Mouse (Mus musculus) intestine, embryonic 14.5 days (tissue): ENCODE measurements at regions not wholly inside any gene's neighbourhood (a gene's known extent, or its start where the extent isn't known, plus 50 kb on each side); places are given as distances from the start of the nearest gene placed in this dataset.

Experiments
- ATAC-seq: fragments of 200-750 bp; cut with Nextera tagmentation; replicated peaks from 2 replicates; pipeline ENCODE4 v1.8.0; 2017; ENCODE audit warnings: low read depth, moderate number of reproducible peaks, moderate TSS enrichment, moderate library complexity; ENCODE audit not compliant: low FRiP score, low TSS enrichment
- DNase-seq: peaks from one replicate; pipeline ENCODE4 v3.0.0-alpha.2; 2018; ENCODE audit warnings: low spot score
- H3K27ac ChIP-seq: fragments of 300-500 bp; sonication (generic); 2 replicates; pipeline ENCODE4 v1.5.1; 2014; ENCODE audit warnings: low read depth, mild to moderate bottlenecking, control low read depth
- H3K27me3 ChIP-seq: fragments of 300-500 bp; sonication (generic); replicated peaks from 2 replicates; pipeline ENCODE4 v1.6.1; 2014; ENCODE audit warnings: low read length, control low read depth; ENCODE audit not compliant: control insufficient read depth, insufficient read depth
- H3K36me3 ChIP-seq: fragments of 300-500 bp; sonication (generic); 2 replicates; pipeline ENCODE4 v1.6.1; 2014; ENCODE audit warnings: low read length, control low read depth; ENCODE audit not compliant: control insufficient read depth, insufficient read depth
- H3K4me1 ChIP-seq: fragments of 300-500 bp; sonication (generic); replicated peaks from 2 replicates; pipeline ENCODE4 v1.6.1; 2014; ENCODE audit warnings: low read length, control low read depth, mixed read lengths; ENCODE audit not compliant: control insufficient read depth, insufficient read depth
- H3K4me2 ChIP-seq: fragments of 300-500 bp; sonication (generic); 2 replicates; pipeline ENCODE4 v1.6.1; 2014; ENCODE audit warnings: low read length
- H3K4me3 ChIP-seq: fragments of 300-500 bp; sonication (generic); 2 replicates; pipeline ENCODE4 v1.5.1; 2014; ENCODE audit warnings: low read depth, low read length, control low read depth, mixed read lengths
- H3K9ac ChIP-seq: fragments of 300-500 bp; sonication (generic); 2 replicates; pipeline ENCODE4 v1.6.1; 2014; ENCODE audit warnings: mild to moderate bottlenecking, low read length
- H3K9me3 ChIP-seq: fragments of 300-500 bp; sonication (generic); 2 replicates; pipeline ENCODE4 v1.6.1; 2016; ENCODE audit warnings: low read length, control low read depth; ENCODE audit not compliant: control insufficient read depth
- WGBS: fragments of 180-500 bp; shearing (Covaris S2); extraction: QIAGEN DNeasy Blood & Tissue Kit; methylation state at CpG from one replicate; pipeline ENCODE4 v1.1.7; 2014; 5-methylcytosine and 5-hydroxymethylcytosine counted together

DNA sequence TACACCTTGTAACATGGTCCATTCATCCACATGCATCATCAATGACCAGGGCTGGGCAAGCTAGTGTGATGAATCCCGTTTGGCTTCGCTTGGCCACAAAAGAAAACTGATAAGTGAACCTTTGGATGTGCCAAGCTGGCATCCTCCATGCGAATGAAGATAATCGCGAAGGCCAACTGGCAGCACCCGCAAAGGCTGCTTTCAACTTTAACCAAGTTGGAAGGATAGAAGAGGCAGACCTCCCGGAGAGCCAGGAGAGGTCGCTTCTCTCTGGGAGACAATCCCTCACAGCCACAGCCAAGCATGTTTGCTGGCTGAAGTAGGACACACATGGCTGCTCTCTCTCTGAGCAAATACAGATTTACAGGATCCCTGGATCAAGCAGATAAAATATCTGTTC, 173.6 kb upstream of the Fer start:
- no peak overlapping the region for H3K4me3 ChIP-seq
- no peaks in the 10 kb centered on the region for H3K36me3 ChIP-seq
- WGBS: 87% methylated on average over 8 of the region's 8 CpGs
- H3K27me3 ChIP-seq: no peaks in the 10 kb centered on the region
- H3K4me1 ChIP-seq: no peaks in the 10 kb centered on the region
- H3K9ac ChIP-seq: no peak overlapping the region
- H3K9me3 ChIP-seq: no peaks in the 10 kb centered on the region
- H3K27ac ChIP-seq: no peak overlapping the region
- DNase-seq (no peak), ATAC-seq (no peak)
- no peak overlapping the region for H3K4me2 ChIP-seq

DNA sequence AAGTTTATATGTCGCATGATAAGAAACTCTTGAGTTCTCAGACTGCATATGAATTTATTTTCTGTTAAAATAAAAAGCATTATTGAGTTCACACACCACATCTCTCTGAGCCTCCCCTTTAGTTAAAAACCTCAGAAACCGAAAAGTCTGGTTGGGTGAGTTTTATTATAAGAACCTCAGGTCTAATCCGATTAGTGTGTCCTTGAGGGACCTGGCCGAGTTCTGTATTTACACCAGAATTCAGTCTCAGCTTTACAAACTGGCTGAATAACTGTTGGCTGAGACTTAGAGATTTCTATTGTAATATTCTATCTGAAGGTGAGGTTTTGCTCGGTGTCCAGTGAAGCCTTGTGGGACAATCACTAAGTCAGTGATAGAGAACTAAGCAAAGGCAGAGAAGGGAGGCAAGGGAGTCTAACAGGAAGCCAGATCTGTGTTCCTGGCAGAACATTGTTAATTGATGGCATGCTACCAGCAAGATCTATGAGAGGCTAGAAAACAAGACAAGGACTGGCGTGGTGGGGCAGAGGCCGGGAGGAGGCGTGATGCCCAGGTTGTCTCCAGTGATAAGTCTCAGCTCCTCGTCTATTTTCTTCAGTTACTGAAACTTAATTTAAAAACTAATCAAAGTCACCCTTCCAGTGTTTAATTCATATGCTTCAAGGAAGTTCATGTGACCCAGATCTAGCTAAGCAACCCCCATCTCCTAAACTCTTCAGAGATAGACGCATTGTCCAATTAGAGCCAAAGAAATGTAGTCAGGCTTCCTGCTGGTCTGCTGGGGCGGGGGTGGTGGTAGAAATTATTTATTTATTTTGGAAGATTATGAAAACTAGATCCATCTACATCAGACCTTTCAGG, 171.8 kb upstream of the Fer start:
- H3K36me3 ChIP-seq: no peaks in the 10 kb centered on the region
- no peak overlapping the region for H3K4me3 ChIP-seq
- WGBS: 79% methylated on average over 11 of the region's 11 CpGs
- no peak overlapping the region for H3K9ac ChIP-seq
- no peaks in the 10 kb centered on the region for H3K4me1 ChIP-seq
- H3K4me2 ChIP-seq: no peak overlapping the region
- no peak for ATAC-seq
- no peaks in the 10 kb centered on the region for H3K27me3 ChIP-seq
- no peak for DNase-seq
- no peak overlapping the region for H3K27ac ChIP-seq
- no peaks in the 10 kb centered on the region for H3K9me3 ChIP-seq

DNA sequence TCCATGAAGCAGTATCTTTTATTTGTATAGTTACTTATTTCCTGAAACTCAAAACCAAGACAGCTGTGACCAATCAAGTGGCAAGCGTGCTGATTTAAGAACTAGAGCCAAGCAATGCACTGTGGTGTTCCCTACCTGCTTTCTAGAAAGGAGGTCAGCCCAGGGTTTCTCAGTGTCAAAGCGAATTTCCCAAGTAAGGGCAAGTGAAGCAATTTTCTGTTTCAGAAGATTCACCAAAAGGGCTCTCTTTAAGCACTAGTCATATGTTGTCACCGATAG, 171.2 kb upstream of the Fer start:
- no peaks in the 10 kb centered on the region for H3K36me3 ChIP-seq
- ATAC-seq (no peak), DNase-seq (no peak)
- no peak overlapping the region for H3K4me3 ChIP-seq
- H3K4me2 ChIP-seq: no peak overlapping the region
- no peak overlapping the region for H3K9ac ChIP-seq
- 66% methylated on average over 3 of the region's 3 CpGs for WGBS
- no peaks in the 10 kb centered on the region for H3K9me3 ChIP-seq
- no peaks in the 10 kb centered on the region for H3K4me1 ChIP-seq
- no peaks in the 10 kb centered on the region for H3K27me3 ChIP-seq
- H3K27ac ChIP-seq: no peak overlapping the region

DNA sequence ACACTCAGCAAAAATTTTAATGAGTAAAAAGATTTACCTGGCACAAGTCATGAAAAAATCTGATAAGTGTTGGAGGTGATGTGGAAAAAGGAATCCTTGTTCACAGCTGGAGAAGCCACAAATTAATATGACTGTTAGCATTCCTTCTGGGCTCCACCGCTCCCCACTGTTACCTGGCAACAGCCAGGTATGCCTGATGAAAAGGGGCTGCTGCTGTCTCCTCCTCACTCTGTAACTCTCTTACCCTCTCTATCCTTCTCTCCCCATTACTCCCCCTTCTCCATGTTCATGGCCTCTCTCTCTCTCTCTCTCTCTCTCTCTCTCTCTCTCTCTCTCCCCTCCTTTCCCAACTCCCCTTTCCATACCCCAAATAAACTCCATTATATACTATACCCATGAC, 169.6 kb upstream of the Fer start:
- Histone ChIP-seq H3K9ac (no peak overlapping the region), H3K27ac (no peak overlapping the region), H3K36me3 (no peaks in the 10 kb centered on the region), H3K9me3 (no peaks in the 10 kb centered on the region), H3K4me2 (no peak overlapping the region), H3K27me3 (no peaks in the 10 kb centered on the region), H3K4me1 (no peaks in the 10 kb centered on the region), H3K4me3 (no peak overlapping the region)
- DNase-seq (no peak), ATAC-seq (no peak)
- WGBS: 82% methylated on average over 1 of the region's 1 CpGs

DNA sequence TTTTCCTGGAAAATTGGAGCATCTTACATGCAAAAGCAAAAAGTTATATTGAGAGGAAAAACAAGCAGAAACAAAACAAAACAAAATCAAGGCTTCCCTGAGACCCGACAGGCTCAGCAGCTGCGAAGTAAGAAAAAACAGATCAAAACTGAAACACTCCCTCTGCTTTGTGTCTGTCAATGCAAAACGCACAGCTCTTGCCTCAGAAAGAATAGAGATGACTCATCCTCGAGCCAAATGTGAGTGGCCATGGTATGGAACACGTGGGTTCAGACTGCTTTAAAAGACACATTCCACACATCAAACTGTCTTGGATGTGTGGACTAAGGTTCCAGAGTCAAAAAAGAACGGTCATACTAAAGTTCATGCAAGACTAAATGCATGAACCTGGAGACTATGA, 163.3 kb upstream of the Fer start:
- H3K4me2 ChIP-seq: no peak overlapping the region
- no peak overlapping the region for H3K27ac ChIP-seq
- no peak for ATAC-seq
- H3K27me3 ChIP-seq: no peaks in the 10 kb centered on the region
- no peaks in the 10 kb centered on the region for H3K4me1 ChIP-seq
- H3K36me3 ChIP-seq: no peaks in the 10 kb centered on the region
- no peak overlapping the region for H3K9ac ChIP-seq
- H3K9me3 ChIP-seq: no peaks in the 10 kb centered on the region
- no peak for DNase-seq
- H3K4me3 ChIP-seq: no peak overlapping the region
- WGBS: 80% methylated on average over 6 of the region's 6 CpGs

DNA sequence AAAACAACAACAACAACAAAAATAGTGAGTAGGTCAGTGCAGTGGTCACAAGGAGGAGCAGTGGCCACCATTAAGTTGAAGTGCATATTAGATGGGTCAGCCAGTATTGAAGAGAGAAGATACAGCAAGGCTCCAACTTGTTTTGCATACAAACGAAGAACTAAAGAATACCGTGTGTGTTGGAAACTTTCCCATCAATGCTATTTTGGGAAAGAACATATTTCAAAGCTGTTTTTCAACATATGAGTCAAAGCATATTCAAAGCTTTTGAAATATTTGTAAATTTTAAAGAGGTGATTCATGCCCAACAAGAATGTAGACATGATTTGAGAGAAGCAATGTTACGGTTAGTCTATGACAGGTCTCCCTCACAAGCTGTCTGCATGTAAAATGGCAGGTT, 157.9 kb upstream of the Fer start:
- WGBS: 83% methylated on average over 3 of the region's 3 CpGs
- Histone ChIP-seq H3K4me1 (no peaks in the 10 kb centered on the region), H3K4me2 (no peak overlapping the region), H3K4me3 (no peak overlapping the region), H3K27me3 (no peaks in the 10 kb centered on the region), H3K36me3 (no peaks in the 10 kb centered on the region), H3K9ac (no peak overlapping the region), H3K9me3 (no peaks in the 10 kb centered on the region), H3K27ac (no peak overlapping the region)
- DNase-seq (no peak), ATAC-seq (no peak)

DNA sequence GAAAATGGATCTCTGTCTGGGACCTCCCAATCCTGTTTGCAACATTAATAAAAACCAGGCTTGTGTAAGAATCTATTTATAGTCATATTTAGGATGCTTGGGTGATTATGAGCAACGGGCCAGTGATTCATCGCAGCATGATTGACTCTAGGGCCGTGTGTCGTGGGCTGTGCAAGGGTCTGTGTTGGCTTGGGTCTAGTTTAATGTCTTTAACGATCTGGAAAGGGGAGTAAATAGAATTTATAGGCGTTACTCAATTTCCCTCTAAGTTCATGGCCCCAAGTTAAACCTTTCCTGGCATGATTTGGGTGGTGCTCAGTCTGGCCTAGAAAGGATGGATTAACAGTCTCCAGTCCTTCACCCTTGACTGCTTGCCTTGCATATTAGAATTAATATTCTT, 149.9 kb upstream of the Fer start:
- no peaks in the 10 kb centered on the region for H3K27me3 ChIP-seq
- DNase-seq: no peak
- WGBS: 62% methylated on average over 6 of the region's 6 CpGs
- no peak overlapping the region for H3K27ac ChIP-seq
- no peak overlapping the region for H3K4me3 ChIP-seq
- no peaks in the 10 kb centered on the region for H3K4me1 ChIP-seq
- ATAC-seq: no peak
- H3K36me3 ChIP-seq: no peaks in the 10 kb centered on the region
- no peak overlapping the region for H3K4me2 ChIP-seq
- no peak overlapping the region for H3K9ac ChIP-seq
- no peaks in the 10 kb centered on the region for H3K9me3 ChIP-seq

DNA sequence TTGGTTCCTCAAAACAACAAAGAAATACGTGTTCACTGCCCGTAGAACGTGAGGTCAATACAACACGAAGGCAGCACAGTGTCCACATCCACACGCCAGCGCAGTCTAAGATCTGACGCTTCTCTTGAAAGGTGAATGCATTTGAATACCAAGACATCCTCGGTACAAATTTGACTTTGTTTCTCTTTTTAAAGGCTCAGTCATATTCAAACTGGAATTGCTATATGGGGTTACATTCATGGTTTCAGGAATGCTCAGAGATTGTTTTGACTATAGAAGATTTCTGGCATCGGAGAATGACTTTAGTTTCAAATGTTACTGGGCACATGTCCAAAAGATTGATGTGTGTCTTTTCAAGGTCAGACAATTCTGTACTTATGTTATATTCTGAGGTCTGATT, 147.2 kb upstream of the Fer start:
- H3K4me1 ChIP-seq: no peaks in the 10 kb centered on the region
- WGBS: 93% methylated on average over 9 of the region's 9 CpGs
- no peak for DNase-seq
- H3K27ac ChIP-seq: no peak overlapping the region
- H3K9me3 ChIP-seq: no peaks in the 10 kb centered on the region
- no peak overlapping the region for H3K9ac ChIP-seq
- no peak for ATAC-seq
- H3K27me3 ChIP-seq: no peaks in the 10 kb centered on the region
- no peaks in the 10 kb centered on the region for H3K36me3 ChIP-seq
- no peak overlapping the region for H3K4me3 ChIP-seq
- H3K4me2 ChIP-seq: no peak overlapping the region

DNA sequence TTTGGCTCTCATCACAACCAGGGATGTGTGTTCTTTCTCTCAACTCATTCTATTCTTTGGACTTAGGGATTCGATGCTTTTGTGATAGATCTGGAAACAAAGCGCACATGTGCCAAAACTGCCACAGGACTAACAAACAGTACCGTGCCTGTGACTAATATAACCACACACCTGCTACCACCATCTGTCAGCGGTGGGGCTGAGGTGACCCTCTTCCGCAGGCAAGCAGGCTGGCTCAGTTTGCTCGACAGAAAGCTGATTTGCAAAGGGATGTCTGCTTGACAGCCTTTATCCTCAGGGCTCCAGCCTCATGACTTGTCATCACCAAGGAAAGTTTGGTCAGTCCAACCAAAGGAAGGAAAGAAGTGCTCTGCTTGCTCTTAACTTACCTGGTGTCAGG, 146.7 kb upstream of the Fer start:
- Histone ChIP-seq H3K27me3 (no peaks in the 10 kb centered on the region), H3K4me2 (no peak overlapping the region), H3K27ac (no peak overlapping the region), H3K9ac (no peak overlapping the region), H3K36me3 (no peaks in the 10 kb centered on the region), H3K4me3 (no peak overlapping the region), H3K9me3 (no peaks in the 10 kb centered on the region), H3K4me1 (no peaks in the 10 kb centered on the region)
- no peak for ATAC-seq
- no peak for DNase-seq
- 85% methylated on average over 6 of the region's 6 CpGs for WGBS
